Mouse (Mus musculus) lung, embryonic 15.5 days (tissue): ENCODE measurements around the gene Mtmr11. TPM values are rescaled to one million over a fixed set of nuclear protein-coding genes. Genes with fewer than 3 reads are reported as not detected.

Source experiments
- ATAC-seq: fragments of 200-750 bp; cut with Nextera tagmentation; 2 replicates; pipeline ENCODE4 v1.8.0; 2017; ENCODE audit warnings: moderate number of reproducible peaks, borderline replicate concordance; ENCODE audit not compliant: low FRiP score, low TSS enrichment; ENCODE audit errors: extremely low read depth
- H3K27ac ChIP-seq: fragments of 300-500 bp; sonication (generic); 2 replicates; pipeline ENCODE4 v1.5.1; 2015; ENCODE audit warnings: moderate library complexity, mild to moderate bottlenecking, inconsistent platforms
- H3K27me3 ChIP-seq: fragments of 300-500 bp; sonication (generic); 2 replicates; pipeline ENCODE4 v1.6.1; 2015; ENCODE audit warnings: inconsistent platforms
- H3K36me3 ChIP-seq: fragments of 300-500 bp; sonication (generic); 2 replicates; pipeline ENCODE4 v1.6.1; 2015; ENCODE audit warnings: inconsistent platforms
- H3K4me1 ChIP-seq: fragments of 300-500 bp; sonication (generic); 2 replicates; pipeline ENCODE4 v1.6.1; 2015; ENCODE audit warnings: inconsistent platforms
- H3K4me2 ChIP-seq: fragments of 300-500 bp; sonication (generic); 2 replicates; pipeline ENCODE4 v1.6.1; 2015; ENCODE audit warnings: inconsistent platforms, mild to moderate bottlenecking, moderate library complexity
- H3K4me3 ChIP-seq: fragments of 300-500 bp; sonication (generic); 2 replicates; pipeline ENCODE4 v1.5.1; 2015; ENCODE audit warnings: mild to moderate bottlenecking, inconsistent platforms
- H3K9ac ChIP-seq: fragments of 300-500 bp; sonication (generic); 2 replicates; pipeline ENCODE4 v1.6.1; 2015; ENCODE audit warnings: inconsistent platforms
- H3K9me3 ChIP-seq: fragments of 300-500 bp; sonication (generic); 2 replicates; pipeline ENCODE4 v1.6.1; 2016; ENCODE audit warnings: inconsistent platforms
- WGBS: fragments of 180-500 bp; shearing (Covaris S2); methylation state at CpG from one replicate; pipeline ENCODE4 v1.1.7; 2015; 5-methylcytosine and 5-hydroxymethylcytosine counted together
- polyA plus RNA-seq: library from polyadenylated mRNA; unstranded; fragments of >200 nt; fragmentation: Nextera tagmentation; extraction: Ambion mirVana; gene quantifications from 2 replicates; pipeline ENCODE4 v1.2.1, GENCODE M21; 2015

The Mtmr11 gene
- 11.2 and 14.9 TPM in 2 replicates for polyA plus RNA-seq

DNA sequence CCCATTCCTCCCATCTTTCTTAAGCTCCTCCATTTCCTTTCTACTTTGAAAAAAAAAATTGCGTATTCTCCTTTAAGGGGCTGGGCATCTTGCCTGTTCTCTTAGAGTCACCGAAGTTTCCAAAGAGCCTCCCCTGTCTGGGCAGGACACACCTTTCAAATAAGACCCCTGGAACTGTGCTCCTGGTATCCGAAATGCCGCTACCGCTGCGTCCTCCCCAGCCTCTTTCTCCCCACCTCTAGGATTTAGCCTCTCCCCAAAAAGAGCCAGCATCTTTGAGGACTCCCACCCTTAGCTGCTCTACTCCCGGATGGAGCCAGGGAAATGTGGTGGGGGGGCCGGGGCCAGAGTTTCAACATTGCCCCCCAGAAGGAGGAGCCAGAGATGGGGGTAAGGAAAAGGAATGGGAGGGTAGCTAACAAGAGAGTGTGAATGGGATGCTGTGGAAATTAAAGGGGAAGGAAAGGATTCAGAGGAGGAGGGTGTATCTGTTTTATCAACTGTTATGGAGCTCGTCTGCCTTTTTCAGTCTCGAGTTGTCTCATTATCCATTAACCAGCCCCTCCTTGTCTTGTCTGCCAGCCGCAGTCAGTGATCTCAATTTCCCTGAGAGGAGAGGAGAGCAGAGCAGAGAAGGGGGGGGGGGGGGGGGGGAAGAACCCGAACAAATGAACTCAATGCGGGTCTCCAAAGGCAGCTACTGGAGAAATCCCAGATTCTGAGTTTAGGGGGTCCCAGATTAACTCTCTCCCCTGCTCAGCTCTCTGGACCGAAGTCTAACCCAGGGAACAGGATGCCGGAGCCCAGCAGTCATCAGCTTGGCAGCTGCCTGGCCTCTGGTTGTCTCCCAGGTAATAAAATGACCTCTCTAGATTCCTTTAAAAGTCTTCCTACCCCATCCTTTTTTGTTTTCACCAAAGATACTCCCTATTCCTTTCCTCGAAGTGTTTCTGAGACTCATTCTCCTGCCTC, at the start of gene Mtmr11:
Gene Mtmr11, plus strand, starts transcription at position 136 of the 972 bp plus-strand sequence.
- Histone ChIP-seq H3K4me1 (peaks cover 19% of the 10 kb centered on the region), H3K36me3 (no peaks in the 10 kb centered on the region), H3K9me3 (no peaks in the 10 kb centered on the region), H3K27ac (peak within 1 kb of the TSS; percentile 63), H3K27me3 (no peaks in the 10 kb centered on the region), H3K4me3 (peak within 1 kb of the TSS; percentile 49), H3K9ac (peak within 1 kb of the TSS; percentile 43), H3K4me2 (peak within 1 kb of the TSS; percentile 89)
- WGBS, result 7% methylated on average over 15 of the region's 16 CpGs
- ATAC-seq, result peak; percentile 47; the same call in 1 of the 2 replicates

DNA sequence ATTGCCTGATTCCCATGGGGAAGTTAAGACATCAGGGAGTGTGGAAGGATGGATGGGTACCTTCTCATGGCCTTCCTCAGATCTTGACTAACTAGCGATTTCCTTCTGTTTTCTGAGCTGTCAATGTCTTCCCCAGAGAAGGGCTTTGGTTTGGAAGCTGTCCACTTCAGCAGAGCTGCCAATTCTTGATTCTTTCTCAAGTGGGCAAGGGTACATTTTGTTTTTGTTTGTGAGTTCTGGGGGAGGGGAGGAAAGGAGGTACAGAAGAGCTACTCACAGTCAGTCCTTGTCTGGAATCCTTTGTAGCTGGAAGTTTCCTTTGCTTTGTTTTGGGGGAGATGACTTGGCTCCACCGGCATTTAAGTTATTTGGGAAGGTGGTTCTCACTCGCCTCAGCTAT, 48.6 kb upstream of the Mtmr11 start:
- Histone ChIP-seq H3K9me3 (no peaks in the 10 kb centered on the region), H3K9ac (no peak overlapping the region), H3K4me3 (no peak overlapping the region), H3K27me3 (no peaks in the 10 kb centered on the region), H3K27ac (no peak overlapping the region), H3K36me3 (no peaks in the 10 kb centered on the region), H3K4me2 (no peak overlapping the region), H3K4me1 (0 out of 2 replicates have a peak, but pooled peaks cover 5% of the 10 kb centered on the region)
- 52% methylated on average over 3 of the region's 3 CpGs for WGBS
- no peak for ATAC-seq

DNA sequence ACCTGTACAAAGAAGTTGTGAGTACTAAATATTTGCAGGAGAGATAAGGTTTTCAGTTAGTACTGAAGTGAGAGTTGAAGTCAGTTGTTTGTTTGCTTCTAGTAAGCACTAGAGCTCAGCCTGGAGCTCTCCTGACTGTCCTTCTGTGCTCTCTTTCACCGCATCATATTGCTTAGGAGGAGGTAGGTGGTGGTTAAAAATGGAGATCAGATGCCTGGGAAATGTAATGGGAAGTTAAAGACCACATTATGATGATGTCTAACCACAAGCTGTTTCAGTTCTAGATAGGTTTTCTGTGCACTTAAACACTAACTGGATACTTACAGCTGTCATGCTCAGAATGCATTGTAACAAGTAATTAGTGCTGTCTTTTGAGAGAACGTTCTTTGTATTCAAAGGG, 43.7 kb upstream of the Mtmr11 start:
- Histone ChIP-seq H3K36me3 (no peaks in the 10 kb centered on the region), H3K9ac (no peak overlapping the region), H3K4me2 (no peak overlapping the region), H3K27me3 (no peaks in the 10 kb centered on the region), H3K4me3 (no peak overlapping the region), H3K27ac (no peak overlapping the region), H3K9me3 (no peaks in the 10 kb centered on the region), H3K4me1 (0 out of 2 replicates have a peak, but pooled peaks cover 5% of the 10 kb centered on the region)
- 74% methylated on average over 2 of the region's 2 CpGs for WGBS
- ATAC-seq, result no peak

DNA sequence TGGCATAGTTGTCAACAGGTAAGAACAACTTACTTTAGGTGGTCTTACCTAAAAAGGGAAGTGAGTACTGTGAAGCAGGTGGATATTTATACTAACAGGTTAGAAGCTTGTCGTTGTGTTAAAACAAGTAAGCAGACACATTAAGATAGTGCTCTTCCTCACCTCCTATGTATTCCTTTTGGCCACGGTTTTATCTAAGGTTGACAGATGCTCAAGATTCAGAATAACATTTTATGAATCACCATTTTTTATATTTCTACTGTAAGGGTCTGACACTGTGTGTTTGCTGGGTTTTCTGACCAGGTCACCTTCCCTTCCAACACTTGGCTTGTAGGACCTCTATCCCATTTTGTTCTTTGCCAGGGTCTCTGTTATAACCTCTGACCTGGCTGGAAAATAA, 43.1 kb upstream of the Mtmr11 start:
- H3K4me2 ChIP-seq, result no peak overlapping the region
- WGBS, result 88% methylated on average over 2 of the region's 2 CpGs
- H3K9me3 ChIP-seq, result no peaks in the 10 kb centered on the region
- H3K36me3 ChIP-seq, result no peaks in the 10 kb centered on the region
- H3K4me3 ChIP-seq, result no peak overlapping the region
- H3K27me3 ChIP-seq, result no peaks in the 10 kb centered on the region
- H3K4me1 ChIP-seq, result no peaks in the 10 kb centered on the region
- H3K27ac ChIP-seq, result no peak overlapping the region
- H3K9ac ChIP-seq, result no peak overlapping the region
- ATAC-seq, result no peak

DNA sequence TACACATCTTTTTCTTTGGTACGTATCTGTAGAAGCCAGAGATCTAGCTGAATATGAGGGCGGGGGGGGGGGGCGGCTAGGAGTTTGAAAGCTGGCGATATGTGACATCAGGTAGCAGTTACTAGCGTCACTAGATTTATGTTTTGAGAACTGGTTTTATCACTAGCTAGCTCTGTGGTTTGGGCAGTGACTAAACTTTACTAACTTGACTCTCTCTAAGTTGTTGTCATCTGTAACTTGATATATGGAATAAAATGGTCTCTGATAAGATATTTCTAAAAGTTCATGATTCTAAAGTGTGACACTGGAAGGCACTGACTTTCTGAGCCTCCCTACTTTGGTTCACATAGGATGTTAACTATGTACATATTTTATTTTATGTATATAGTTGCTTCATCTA, 37.6 kb upstream of the Mtmr11 start:
- Histone ChIP-seq H3K4me1 (0 out of 2 replicates have a peak, but pooled peaks cover 4% of the 10 kb centered on the region), H3K9ac (no peak overlapping the region), H3K9me3 (no peaks in the 10 kb centered on the region), H3K4me2 (no peak overlapping the region), H3K27me3 (no peaks in the 10 kb centered on the region), H3K27ac (no peak overlapping the region), H3K36me3 (no peaks in the 10 kb centered on the region), H3K4me3 (no peak overlapping the region)
- ATAC-seq, result no peak
- WGBS, result 86% methylated on average over 5 of the region's 5 CpGs

DNA sequence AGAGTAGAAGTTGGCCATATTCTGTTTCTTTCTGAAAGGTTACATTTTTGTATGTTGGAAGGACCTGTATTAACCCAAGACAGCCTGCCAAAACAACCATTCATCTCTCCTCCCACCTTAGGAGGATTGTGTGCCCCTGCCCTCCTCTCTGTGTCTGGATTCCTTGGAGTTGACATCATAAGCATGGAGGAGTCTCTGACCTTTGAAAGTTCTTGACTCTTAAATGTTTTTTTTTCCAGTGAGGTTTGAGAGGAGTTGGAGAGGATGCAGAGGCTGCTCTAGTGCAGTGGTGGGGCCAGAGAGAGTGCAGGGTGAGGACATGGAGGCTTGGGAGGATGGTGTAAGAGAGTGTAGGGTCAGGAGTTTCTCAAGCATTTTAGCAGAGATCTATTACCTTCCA, 33.7 kb upstream of the Mtmr11 start:
- H3K4me3 ChIP-seq, result no peak overlapping the region
- H3K9me3 ChIP-seq, result no peaks in the 10 kb centered on the region
- no peaks in the 10 kb centered on the region for H3K27me3 ChIP-seq
- H3K9ac ChIP-seq, result no peak overlapping the region
- ATAC-seq, result no peak; the same call in 1 of the 2 replicates
- no peak overlapping the region for H3K4me2 ChIP-seq
- H3K4me1 ChIP-seq, result 0 out of 2 replicates have a peak, but pooled peaks cover 6% of the 10 kb centered on the region
- H3K36me3 ChIP-seq, result no peaks in the 10 kb centered on the region
- no peak overlapping the region for H3K27ac ChIP-seq

DNA sequence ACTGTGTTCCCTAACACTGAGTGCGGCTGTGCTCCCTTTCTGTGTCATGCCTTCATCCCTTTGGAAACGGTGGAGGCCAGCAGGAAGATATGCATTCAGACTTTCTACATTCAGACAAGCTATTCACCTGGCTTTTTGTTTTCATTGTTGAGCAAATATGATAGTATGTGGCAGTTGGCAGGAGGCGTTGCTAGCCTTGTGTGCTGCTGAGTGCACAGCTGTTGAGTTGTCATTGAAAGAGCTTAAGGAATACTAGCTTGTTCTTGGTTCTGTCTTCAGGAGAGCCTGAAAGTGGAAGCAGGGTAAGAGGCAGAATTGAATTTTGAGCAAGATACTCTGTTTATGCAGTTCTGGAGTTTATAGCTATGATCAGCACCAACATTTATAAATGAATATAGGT, 29.3 kb upstream of the Mtmr11 start:
- WGBS, result 69% methylated on average over 3 of the region's 3 CpGs
- H3K4me1 ChIP-seq, result 0 out of 2 replicates have a peak, but pooled peaks cover 13% of the 10 kb centered on the region
- H3K36me3 ChIP-seq, result peaks cover 3% of the 10 kb centered on the region; the same call in 1 of the 2 replicates

DNA sequence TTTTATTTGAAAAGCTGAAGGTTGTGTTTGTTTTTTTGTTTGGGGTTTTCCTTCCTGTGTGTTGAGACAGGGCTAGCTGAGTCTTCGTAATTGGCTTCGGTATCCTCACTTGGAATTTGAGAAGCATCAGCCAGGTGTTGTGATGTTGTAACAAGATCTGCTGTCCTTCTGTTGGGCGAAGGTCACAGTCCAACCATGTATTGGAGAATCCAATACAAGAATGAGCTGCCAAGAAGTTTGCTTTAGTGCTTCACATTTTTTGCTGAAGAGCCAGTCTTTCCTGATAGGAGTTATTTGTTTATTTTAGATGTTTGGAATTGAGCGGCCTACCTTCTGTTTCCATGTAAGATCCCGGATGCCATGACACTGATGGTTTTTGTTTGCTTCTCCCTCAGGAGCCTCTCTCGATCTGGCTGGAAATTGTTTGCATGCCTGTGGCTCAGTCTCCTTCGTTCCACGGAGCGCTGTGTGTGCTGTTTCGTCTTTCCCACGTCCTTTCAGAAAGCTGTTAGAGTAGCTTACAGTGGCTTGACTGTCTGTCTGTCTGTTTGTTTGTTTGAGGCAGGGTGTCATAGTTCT, 28.4 kb upstream of the Mtmr11 start:
- Histone ChIP-seq H3K4me2 (no peak overlapping the region), H3K36me3 (peaks cover 7% of the 10 kb centered on the region; the same call in 1 of the 2 replicates), H3K4me3 (no peak overlapping the region), H3K9me3 (no peaks in the 10 kb centered on the region), H3K27me3 (no peaks in the 10 kb centered on the region), H3K4me1 (0 out of 2 replicates have a peak, but pooled peaks cover 10% of the 10 kb centered on the region), H3K27ac (peak overlapping the region; percentile 4; the same call in 1 of the 2 replicates), H3K9ac (no peak overlapping the region)
- 26% methylated on average over 11 of the region's 11 CpGs for WGBS
- no peak for ATAC-seq

More for the DNA sequence above, 29.3 kb upstream of the Mtmr11 start:
- no peaks in the 10 kb centered on the region for H3K27me3 ChIP-seq
- no peak overlapping the region for H3K9ac ChIP-seq
- no peaks in the 10 kb centered on the region for H3K9me3 ChIP-seq
- ATAC-seq, result no peak
- H3K4me3 ChIP-seq, result no peak overlapping the region
- no peak overlapping the region for H3K4me2 ChIP-seq
- no peak overlapping the region for H3K27ac ChIP-seq

DNA sequence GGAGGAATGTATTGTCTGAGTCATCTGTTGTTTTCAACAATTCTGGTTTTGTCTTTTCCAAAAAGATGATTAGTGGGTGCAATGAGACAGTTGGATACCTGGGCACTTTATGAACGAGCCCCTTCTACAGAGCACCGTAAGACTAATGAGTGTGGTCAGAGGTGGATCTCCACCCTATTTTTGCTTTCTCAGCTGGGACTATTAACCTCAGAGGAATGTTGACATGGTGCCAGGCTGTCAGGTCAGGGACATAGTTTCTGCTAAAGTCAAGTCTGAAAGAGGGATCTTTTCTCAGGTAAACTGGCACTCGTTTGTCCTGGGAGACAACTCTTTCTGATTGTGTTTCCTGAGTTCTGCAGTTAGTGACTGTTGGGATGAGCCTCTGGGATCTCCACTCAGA, 26.8 kb upstream of the Mtmr11 start:
- Histone ChIP-seq H3K9me3 (no peaks in the 10 kb centered on the region), H3K4me2 (no peak overlapping the region), H3K4me3 (no peak overlapping the region), H3K9ac (no peak overlapping the region), H3K36me3 (peaks cover 15% of the 10 kb centered on the region; the same call in 1 of the 2 replicates), H3K27ac (no peak overlapping the region), H3K27me3 (no peaks in the 10 kb centered on the region), H3K4me1 (0 out of 2 replicates have a peak, but pooled peaks cover 10% of the 10 kb centered on the region)
- WGBS, result 64% methylated on average over 3 of the region's 3 CpGs
- no peak for ATAC-seq

DNA sequence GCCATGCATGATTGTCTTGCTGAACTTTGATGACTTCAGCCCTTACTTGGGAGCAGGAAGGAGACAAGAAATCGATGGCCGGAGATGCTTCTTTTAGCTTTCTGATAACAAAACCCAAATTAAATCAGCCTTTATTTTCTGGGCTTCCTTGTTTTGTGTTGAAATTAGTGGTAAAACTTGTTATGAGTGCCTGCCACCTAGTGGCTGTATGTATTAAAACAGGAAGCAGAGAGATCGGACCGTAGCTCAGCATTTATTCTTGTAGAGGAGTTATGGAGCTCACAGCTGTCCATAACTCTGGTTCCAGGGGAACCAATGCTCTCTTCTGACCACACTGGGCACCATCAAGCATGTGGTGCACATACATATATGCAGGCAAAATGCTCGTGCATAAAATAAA, 13.9 kb upstream of the Mtmr11 start:
- Histone ChIP-seq H3K4me3 (no peak overlapping the region), H3K4me1 (no peaks in the 10 kb centered on the region), H3K36me3 (peaks cover 44% of the 10 kb centered on the region), H3K27me3 (no peaks in the 10 kb centered on the region), H3K27ac (no peak overlapping the region), H3K9me3 (no peaks in the 10 kb centered on the region), H3K9ac (no peak overlapping the region), H3K4me2 (no peak overlapping the region)
- 14% methylated on average over 5 of the region's 5 CpGs for WGBS
- no peak for ATAC-seq

DNA sequence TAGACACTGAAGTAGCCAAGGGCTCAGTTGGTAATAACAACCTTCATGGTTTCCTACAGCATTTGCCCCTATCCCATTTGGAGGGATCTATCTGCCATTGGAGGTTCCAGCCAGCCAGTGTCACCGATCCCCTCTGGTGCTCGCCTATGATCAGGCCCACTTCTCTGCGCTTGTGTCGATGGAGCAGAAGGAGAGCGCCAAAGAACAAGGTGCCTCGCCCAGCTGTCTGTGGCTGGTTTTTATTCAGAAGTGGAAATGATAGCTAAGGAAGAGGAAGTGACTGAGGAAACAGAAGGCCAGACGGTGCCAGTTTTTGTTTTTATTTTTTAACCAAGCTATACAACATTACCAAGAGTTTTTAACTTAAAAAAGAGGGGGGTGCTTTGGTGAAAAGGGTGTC, 10.0 kb upstream of the Mtmr11 start:
- Histone ChIP-seq H3K4me2 (no peak overlapping the region), H3K27ac (no peak overlapping the region), H3K27me3 (no peaks in the 10 kb centered on the region), H3K36me3 (peaks cover 53% of the 10 kb centered on the region), H3K9me3 (no peaks in the 10 kb centered on the region), H3K4me1 (no peaks in the 10 kb centered on the region), H3K9ac (no peak overlapping the region), H3K4me3 (no peak overlapping the region)
- no peak for ATAC-seq
- WGBS, result 87% methylated on average over 7 of the region's 7 CpGs

DNA sequence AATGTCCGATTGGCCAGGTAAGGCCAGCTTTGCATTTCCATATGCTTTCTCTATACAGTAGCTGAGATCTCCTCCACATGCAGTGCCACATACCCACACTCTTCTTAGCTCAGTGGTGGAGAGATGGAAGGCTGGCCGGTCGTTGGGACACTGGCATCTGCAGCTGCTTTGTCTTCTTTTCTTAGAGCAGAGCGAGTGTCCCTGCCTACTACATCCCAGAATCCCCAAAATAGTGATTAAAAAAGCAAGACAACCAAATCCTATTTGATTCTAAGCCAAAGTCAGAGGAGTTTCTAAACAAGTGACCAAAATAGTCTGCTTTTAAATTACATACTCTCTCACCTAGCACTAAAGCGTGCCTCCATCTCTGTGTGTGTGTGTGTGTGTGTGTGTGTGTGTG, 9.2 kb upstream of the Mtmr11 start:
- no peaks in the 10 kb centered on the region for H3K27me3 ChIP-seq
- no peak for ATAC-seq
- H3K4me1 ChIP-seq, result no peaks in the 10 kb centered on the region
- peaks cover 53% of the 10 kb centered on the region for H3K36me3 ChIP-seq
- H3K9me3 ChIP-seq, result no peaks in the 10 kb centered on the region
- 88% methylated on average over 5 of the region's 5 CpGs for WGBS
- H3K4me3 ChIP-seq, result no peak overlapping the region
- no peak overlapping the region for H3K9ac ChIP-seq
- no peak overlapping the region for H3K27ac ChIP-seq
- no peak overlapping the region for H3K4me2 ChIP-seq
